Mouse (Mus musculus) liver, embryonic 13.5 days (tissue): ENCODE measurements around the gene Arhgef6. TPM values are rescaled to one million over a fixed set of nuclear protein-coding genes. Genes with fewer than 3 reads are reported as not detected.

Experiments used
- ATAC-seq: fragments of 200-750 bp; cut with Nextera tagmentation; 2 replicates; pipeline ENCODE4 v1.8.0; 2017; ENCODE audit warnings: low read depth, mild to moderate bottlenecking, moderate number of reproducible peaks, moderate library complexity
- DNase-seq: peaks from one replicate; pipeline ENCODE4 v3.0.0; 2022
- H3K27ac ChIP-seq: fragments of 300-500 bp; sonication (generic); 2 replicates; pipeline ENCODE4 v1.5.1; 2015; ENCODE audit warnings: moderate library complexity, mild to moderate bottlenecking, inconsistent platforms
- H3K27me3 ChIP-seq: fragments of 300-500 bp; sonication (generic); 2 replicates; pipeline ENCODE4 v1.6.1; 2015; ENCODE audit warnings: mild to moderate bottlenecking, inconsistent platforms
- H3K36me3 ChIP-seq: fragments of 300-500 bp; sonication (generic); 2 replicates; pipeline ENCODE4 v1.6.1; 2015; ENCODE audit warnings: mild to moderate bottlenecking, inconsistent platforms
- H3K4me1 ChIP-seq: fragments of 300-500 bp; sonication (generic); replicated peaks from 2 replicates; pipeline ENCODE4 v1.6.1; 2015; ENCODE audit warnings: inconsistent platforms
- H3K4me2 ChIP-seq: fragments of 300-500 bp; sonication (generic); 2 replicates; pipeline ENCODE4 v1.6.1; 2015; ENCODE audit warnings: inconsistent platforms, mild to moderate bottlenecking, moderate library complexity
- H3K4me3 ChIP-seq: fragments of 300-500 bp; sonication (generic); replicated peaks from 2 replicates; pipeline ENCODE4 v1.5.1; 2015; ENCODE audit warnings: mild to moderate bottlenecking, inconsistent platforms
- H3K9ac ChIP-seq: fragments of 300-500 bp; sonication (generic); 2 replicates; pipeline ENCODE4 v1.6.1; 2015; ENCODE audit warnings: mild to moderate bottlenecking, inconsistent platforms
- H3K9me3 ChIP-seq: fragments of 300-500 bp; sonication (generic); replicated peaks from 2 replicates; pipeline ENCODE4 v1.6.1; 2016; ENCODE audit warnings: inconsistent platforms
- WGBS: fragments of 180-500 bp; shearing (Covaris S2); methylation state at CpG from one replicate; pipeline ENCODE4 v1.1.7; 2015; ENCODE audit not compliant: insufficient replicate concordance; 5-methylcytosine and 5-hydroxymethylcytosine counted together
- polyA plus RNA-seq: library from polyadenylated mRNA; unstranded; fragments of >200 nt; fragmentation: Nextera tagmentation; extraction: Ambion mirVana; gene quantifications from 2 replicates; pipeline ENCODE4 v1.2.1, GENCODE M21; 2015

The Arhgef6 gene
- polyA plus RNA-seq, 1 experiment from 2014 or later, result 3.3 TPM

DNA sequence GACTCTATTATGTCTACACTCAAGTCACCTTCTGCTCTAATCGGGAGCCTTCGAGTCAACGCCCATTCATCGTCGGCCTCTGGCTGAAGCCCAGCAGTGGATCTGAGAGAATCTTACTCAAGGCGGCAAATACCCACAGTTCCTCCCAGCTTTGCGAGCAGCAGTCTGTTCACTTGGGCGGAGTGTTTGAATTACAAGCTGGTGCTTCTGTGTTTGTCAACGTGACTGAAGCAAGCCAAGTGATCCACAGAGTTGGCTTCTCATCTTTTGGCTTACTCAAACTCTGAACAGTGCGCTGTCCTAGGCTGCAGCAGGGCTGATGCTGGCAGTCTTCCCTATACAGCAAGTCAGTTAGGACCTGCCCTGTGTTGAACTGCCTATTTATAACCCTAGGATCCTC lies 115.2 kb downstream of the Arhgef6 start:
- DNase-seq (no peak), ATAC-seq (no peak)
- Histone ChIP-seq H3K36me3 (no peaks in the 10 kb centered on the region), H3K4me1 (no peaks in the 10 kb centered on the region), H3K9me3 (no peaks in the 10 kb centered on the region), H3K9ac (no peak overlapping the region), H3K4me2 (no peak overlapping the region), H3K4me3 (no peak overlapping the region), H3K27ac (no peak overlapping the region), H3K27me3 (no peaks in the 10 kb centered on the region)
- WGBS, result 78% methylated on average over 10 of the region's 10 CpGs

DNA sequence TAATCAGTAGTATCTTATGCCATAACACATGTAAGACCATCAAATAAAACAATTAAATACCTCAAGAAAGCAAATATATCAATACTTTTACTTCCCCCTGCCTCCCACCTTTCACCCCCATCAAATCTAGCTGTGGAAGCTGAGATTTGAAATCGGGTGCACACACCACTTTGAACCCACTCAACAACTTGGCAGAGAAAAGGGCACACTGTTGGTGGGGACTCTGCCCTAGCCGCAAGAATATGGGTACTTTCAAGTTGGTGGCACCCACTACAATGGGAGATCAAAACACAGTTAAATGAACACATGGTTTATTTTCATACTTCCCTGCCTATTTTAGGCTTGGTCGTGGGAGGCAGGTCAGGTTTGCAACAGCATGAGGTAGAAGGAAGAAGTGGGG lies 116.6 kb downstream of the Arhgef6 start:
- WGBS, result 57% methylated on average over 3 of the region's 3 CpGs
- Histone ChIP-seq H3K9ac (no peak overlapping the region), H3K36me3 (no peaks in the 10 kb centered on the region), H3K9me3 (no peaks in the 10 kb centered on the region), H3K4me1 (no peaks in the 10 kb centered on the region), H3K27me3 (no peaks in the 10 kb centered on the region), H3K4me3 (no peak overlapping the region), H3K27ac (no peak overlapping the region), H3K4me2 (no peak overlapping the region)
- ATAC-seq, result no peak
- DNase-seq, result no peak

DNA sequence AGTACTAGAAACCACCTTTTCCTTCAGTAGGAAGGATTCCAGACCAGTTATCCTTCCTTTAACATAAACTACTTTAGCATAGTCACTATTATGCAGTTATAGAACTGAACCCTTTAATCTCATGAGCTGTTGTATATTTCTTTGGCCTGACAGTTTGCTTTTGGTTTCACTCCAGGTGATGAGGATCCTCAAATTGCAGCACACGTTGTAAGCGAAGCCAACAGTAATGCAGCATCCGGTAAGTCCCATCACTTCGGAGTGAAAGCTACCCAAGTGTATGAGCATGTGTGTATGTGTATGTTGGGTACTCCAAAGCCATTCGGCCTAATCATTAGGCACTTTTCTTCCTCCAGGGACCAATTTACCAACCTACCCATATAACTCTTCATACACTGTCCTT lies 119.0 kb downstream of the Arhgef6 start:
- H3K9me3 ChIP-seq, result no peaks in the 10 kb centered on the region
- no peak overlapping the region for H3K9ac ChIP-seq
- no peak overlapping the region for H3K4me2 ChIP-seq
- H3K36me3 ChIP-seq, result no peaks in the 10 kb centered on the region
- ATAC-seq (no peak), DNase-seq (no peak)
- WGBS, result 77% methylated on average over 5 of the region's 5 CpGs
- H3K4me3 ChIP-seq, result no peak overlapping the region
- H3K27ac ChIP-seq, result no peak overlapping the region
- H3K27me3 ChIP-seq, result no peaks in the 10 kb centered on the region
- no peaks in the 10 kb centered on the region for H3K4me1 ChIP-seq

DNA sequence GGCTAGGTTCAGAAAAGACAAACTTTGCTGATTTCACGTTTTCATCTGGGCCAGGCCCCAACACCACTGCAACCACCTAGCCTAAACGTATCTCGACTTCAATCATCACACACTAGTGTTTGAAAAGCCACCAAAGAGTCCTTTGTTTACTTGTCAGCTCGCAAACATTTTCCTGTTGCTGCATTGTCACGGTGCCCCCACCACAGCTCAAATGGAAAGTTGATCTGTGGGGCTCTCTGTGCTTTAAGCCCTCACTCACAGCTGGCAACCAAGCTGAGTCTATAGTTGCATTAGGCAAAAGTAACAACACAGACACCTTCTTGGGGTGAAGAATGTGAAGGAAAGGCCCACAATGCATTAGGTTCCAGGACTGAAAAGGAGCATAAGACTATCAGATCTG lies 122.3 kb downstream of the Arhgef6 start:
- H3K27me3 ChIP-seq, result no peaks in the 10 kb centered on the region
- no peak overlapping the region for H3K9ac ChIP-seq
- 45% methylated on average over 5 of the region's 5 CpGs for WGBS
- DNase-seq, result no peak
- no peaks in the 10 kb centered on the region for H3K36me3 ChIP-seq
- no peak overlapping the region for H3K27ac ChIP-seq
- no peak overlapping the region for H3K4me3 ChIP-seq
- H3K4me1 ChIP-seq, result no peaks in the 10 kb centered on the region
- no peak overlapping the region for H3K4me2 ChIP-seq
- no peaks in the 10 kb centered on the region for H3K9me3 ChIP-seq
- ATAC-seq, result no peak

DNA sequence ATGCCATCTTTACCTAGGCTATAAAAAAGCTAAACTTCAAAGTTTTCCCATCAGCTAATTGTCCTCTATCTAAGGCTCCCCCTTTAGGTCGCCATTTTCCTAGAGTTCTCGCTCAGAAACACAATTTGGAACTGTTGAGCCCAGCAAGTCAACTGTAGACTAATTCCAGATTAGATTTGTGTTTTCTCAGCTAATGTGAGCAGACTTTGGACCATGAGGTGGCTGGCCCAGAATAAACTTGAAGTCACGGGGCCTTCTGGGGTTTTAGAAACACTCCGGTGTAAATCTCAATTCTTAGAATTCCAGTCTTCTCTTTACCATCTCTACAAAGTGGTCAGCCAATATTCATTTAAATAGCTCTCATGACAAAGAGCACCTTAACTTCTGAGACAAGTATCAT lies 123.0 kb downstream of the Arhgef6 start:
- H3K9me3 ChIP-seq, result no peaks in the 10 kb centered on the region
- H3K4me3 ChIP-seq, result no peak overlapping the region
- no peak for ATAC-seq
- no peaks in the 10 kb centered on the region for H3K27me3 ChIP-seq
- WGBS, result 65% methylated on average over 4 of the region's 4 CpGs
- H3K9ac ChIP-seq, result no peak overlapping the region
- DNase-seq, result no peak
- no peaks in the 10 kb centered on the region for H3K4me1 ChIP-seq
- H3K27ac ChIP-seq, result no peak overlapping the region
- H3K36me3 ChIP-seq, result no peaks in the 10 kb centered on the region
- no peak overlapping the region for H3K4me2 ChIP-seq

DNA sequence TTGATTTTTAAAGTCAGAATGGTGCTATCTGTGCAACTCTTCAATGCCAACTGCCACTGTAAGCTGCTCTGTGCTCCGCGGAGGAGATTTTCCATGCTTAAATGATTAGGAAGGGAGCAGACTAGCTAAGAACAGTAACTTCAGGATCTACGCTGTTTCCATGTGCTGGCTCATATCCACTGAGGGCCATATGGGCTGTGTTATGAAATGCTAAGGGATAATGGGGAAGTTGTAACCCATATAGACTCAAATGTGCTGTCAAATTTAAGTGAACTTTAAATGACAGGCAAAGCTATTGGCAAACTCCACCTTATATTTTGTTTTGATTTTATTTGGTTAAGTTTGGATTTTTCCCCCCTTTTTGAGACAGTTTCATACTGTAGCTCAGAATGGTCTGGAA lies 125.7 kb downstream of the Arhgef6 start:
- Histone ChIP-seq H3K27ac (no peak overlapping the region), H3K27me3 (no peaks in the 10 kb centered on the region), H3K4me2 (no peak overlapping the region), H3K4me1 (no peaks in the 10 kb centered on the region), H3K36me3 (no peaks in the 10 kb centered on the region), H3K4me3 (no peak overlapping the region), H3K9ac (no peak overlapping the region), H3K9me3 (no peaks in the 10 kb centered on the region)
- DNase-seq, result no peak
- WGBS, result 71% methylated on average over 3 of the region's 3 CpGs
- ATAC-seq, result no peak

DNA sequence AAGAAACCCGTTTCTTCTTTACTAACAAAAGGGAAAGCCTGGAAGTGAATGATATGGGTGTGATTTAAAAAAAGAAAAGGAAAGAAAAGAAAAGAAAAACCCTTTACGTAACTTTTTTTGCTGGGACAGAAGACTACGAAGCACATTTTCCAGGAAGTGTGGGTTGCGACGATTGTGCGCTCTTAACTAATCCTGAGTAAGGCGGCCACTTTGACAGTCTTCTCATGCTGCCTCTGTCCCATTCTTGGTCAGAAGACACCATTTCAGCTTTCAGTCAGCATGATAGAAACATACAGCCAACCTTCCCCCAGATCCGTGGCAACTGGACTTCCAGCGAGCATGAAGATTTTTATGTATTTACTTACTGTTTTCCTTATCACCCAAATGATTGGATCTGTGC lies 126.7 kb downstream of the Arhgef6 start, which contains the start of gene Cd40lg:
Gene Cd40lg, plus strand, starts transcription at position 268 of the 400 bp plus-strand sequence.
- ATAC-seq (no peak), DNase-seq (no peak)
- no peaks in the 10 kb centered on the region for H3K4me1 ChIP-seq
- H3K4me2 ChIP-seq, result no peak within 1 kb of the TSS
- H3K27me3 ChIP-seq, result no peaks in the 10 kb centered on the region
- H3K4me3 ChIP-seq, result no peak within 1 kb of the TSS
- WGBS, result 72% methylated on average over 9 of the region's 9 CpGs
- H3K27ac ChIP-seq, result no peak within 1 kb of the TSS
- H3K36me3 ChIP-seq, result no peaks in the 10 kb centered on the region
- H3K9me3 ChIP-seq, result no peaks in the 10 kb centered on the region
- no peak within 1 kb of the TSS for H3K9ac ChIP-seq

DNA sequence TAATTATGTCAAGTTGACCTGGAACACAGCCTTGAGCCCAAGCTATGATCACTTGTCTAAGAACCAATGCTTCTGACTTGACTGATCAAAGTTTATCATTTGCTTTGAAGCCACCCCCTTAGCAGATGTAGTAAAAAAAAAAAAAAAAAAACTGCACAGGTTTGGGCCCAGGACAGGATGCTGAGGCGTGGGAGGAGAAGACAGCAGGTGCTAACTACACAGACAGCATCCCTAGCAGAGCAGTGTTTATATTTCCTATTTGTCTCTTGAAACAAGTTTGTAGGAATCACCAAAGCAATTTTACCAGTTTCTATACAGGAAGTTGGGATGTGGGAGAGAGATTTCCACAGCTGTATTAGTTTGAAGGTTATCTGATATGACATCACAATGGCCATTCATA lies 127.9 kb downstream of the Arhgef6 start:
- H3K9ac ChIP-seq, result no peak overlapping the region
- DNase-seq (no peak), ATAC-seq (no peak)
- H3K9me3 ChIP-seq, result no peaks in the 10 kb centered on the region
- no peak overlapping the region for H3K4me3 ChIP-seq
- no peaks in the 10 kb centered on the region for H3K4me1 ChIP-seq
- H3K4me2 ChIP-seq, result no peak overlapping the region
- 69% methylated on average over 1 of the region's 1 CpGs for WGBS
- no peaks in the 10 kb centered on the region for H3K27me3 ChIP-seq
- no peak overlapping the region for H3K27ac ChIP-seq
- no peaks in the 10 kb centered on the region for H3K36me3 ChIP-seq

DNA sequence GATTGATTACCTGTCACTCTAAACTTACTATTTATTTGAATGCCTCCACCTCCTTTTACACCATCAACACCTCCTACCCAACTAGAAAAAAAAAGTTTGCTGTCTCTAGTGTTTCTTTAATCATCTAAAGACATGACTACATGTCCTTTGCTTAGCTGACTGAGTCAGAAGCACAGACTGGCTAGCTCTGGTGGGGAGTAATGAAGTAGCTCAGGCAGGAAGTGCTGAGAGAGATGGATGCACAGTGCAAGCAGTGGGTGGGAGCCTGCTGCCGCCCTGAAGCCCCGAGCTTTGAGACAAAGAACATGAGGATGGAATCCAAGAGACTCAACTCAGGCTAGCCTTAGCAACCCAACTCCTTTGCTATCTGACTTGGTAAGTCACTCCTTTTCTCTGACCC lies 138.1 kb downstream of the Arhgef6 start:
- Histone ChIP-seq H3K4me3 (no peak overlapping the region), H3K36me3 (no peaks in the 10 kb centered on the region), H3K4me1 (no peaks in the 10 kb centered on the region), H3K4me2 (no peak overlapping the region), H3K9me3 (no peaks in the 10 kb centered on the region), H3K27ac (no peak overlapping the region), H3K9ac (no peak overlapping the region), H3K27me3 (no peaks in the 10 kb centered on the region)
- WGBS, result 46% methylated on average over 2 of the region's 2 CpGs
- ATAC-seq (no peak), DNase-seq (no peak)

DNA sequence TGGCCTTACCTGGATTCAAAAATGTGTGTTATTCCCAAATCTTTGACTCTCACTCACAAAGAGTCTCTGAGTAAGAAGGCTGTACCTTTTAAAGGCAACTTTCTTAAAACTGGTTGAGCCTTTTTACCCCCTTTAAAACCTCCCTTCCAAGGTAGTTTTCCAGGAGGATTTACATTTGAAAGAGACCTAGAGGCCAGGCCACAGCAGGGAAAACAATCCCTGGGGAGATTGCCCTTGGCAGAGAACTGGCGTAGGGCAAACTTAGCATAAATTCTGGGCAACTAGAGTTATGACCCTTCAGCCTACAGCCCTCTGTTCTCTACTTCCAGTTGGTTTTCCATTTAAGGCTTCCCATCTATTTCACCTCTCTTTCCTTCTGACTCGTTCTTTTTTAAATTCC lies 140.5 kb downstream of the Arhgef6 start:
- no peak overlapping the region for H3K4me3 ChIP-seq
- 26% methylated on average over 2 of the region's 2 CpGs for WGBS
- H3K36me3 ChIP-seq, result no peaks in the 10 kb centered on the region
- no peaks in the 10 kb centered on the region for H3K4me1 ChIP-seq
- H3K9me3 ChIP-seq, result no peaks in the 10 kb centered on the region
- no peak overlapping the region for H3K27ac ChIP-seq
- no peak for ATAC-seq
- no peak for DNase-seq
- H3K27me3 ChIP-seq, result no peaks in the 10 kb centered on the region
- H3K9ac ChIP-seq, result no peak overlapping the region
- H3K4me2 ChIP-seq, result no peak overlapping the region

DNA sequence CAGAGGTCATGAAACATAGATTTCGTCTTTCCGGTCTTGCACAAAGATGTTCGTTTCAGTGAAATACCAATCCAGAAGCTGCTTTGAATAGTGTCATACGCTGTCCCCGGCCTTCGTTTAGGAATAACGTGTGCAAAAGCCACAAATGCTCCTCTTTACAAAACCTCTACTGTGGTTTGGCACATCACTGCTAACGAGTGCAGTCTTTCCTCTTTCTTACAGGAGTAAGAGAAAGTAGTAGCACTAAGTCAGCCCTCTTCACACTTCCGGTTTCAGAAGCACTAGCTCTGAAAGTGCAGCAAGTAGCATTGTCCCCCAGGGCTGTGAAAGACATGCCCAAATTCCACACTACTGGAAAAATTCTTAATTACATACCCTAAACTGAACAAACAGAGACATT lies 142.2 kb downstream of the Arhgef6 start:
- Histone ChIP-seq H3K4me3 (no peak overlapping the region), H3K9me3 (no peaks in the 10 kb centered on the region), H3K27me3 (no peaks in the 10 kb centered on the region), H3K27ac (no peak overlapping the region), H3K4me1 (no peaks in the 10 kb centered on the region), H3K4me2 (no peak overlapping the region), H3K36me3 (no peaks in the 10 kb centered on the region), H3K9ac (no peak overlapping the region)
- ATAC-seq (no peak), DNase-seq (no peak)
- WGBS, result 47% methylated on average over 9 of the region's 9 CpGs

DNA sequence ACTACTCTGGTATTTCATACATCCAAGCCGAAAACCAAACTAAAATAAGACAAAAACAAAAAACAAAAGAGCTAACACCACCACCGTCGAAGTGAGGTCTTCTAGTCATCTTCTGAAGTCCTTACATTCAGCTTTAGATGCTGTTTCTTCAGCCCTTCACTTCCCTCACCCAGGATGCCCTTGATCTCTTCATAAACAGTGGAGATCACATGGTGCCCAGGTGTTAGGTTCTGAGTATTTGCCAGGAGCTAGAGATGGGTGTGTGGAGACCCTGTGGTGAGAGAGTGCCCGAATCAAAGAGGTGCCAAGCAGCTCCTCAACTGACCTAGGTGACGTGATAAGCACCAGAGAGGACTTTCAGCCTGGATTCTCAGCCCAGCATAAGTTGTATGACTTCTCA lies 149.2 kb downstream of the Arhgef6 start:
- no peaks in the 10 kb centered on the region for H3K27me3 ChIP-seq
- H3K4me3 ChIP-seq, result no peak overlapping the region
- DNase-seq (no peak), ATAC-seq (no peak)
- no peaks in the 10 kb centered on the region for H3K4me1 ChIP-seq
- 60% methylated on average over 5 of the region's 5 CpGs for WGBS
- H3K9me3 ChIP-seq, result no peaks in the 10 kb centered on the region
- no peak overlapping the region for H3K4me2 ChIP-seq
- H3K9ac ChIP-seq, result no peak overlapping the region
- no peaks in the 10 kb centered on the region for H3K36me3 ChIP-seq
- H3K27ac ChIP-seq, result no peak overlapping the region

DNA sequence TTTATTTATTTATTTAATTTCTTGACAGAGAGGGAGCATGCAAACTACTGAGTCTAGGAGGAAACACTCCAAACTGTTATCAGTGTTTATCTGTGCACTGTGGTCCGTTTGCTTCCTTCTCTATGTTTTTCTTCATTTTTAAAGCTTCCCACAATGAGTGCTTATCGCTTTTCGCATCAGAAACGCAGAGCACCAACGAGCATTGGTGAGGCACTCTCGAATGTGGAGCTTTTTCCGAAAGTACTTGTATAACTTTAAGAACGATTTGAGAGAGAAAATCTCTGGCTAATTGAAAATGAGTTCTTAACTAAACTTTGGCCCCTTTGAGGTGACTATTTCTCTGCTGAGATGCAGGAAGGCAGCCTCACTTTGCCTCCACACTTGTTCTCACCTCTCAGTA lies 151.2 kb downstream of the Arhgef6 start:
- H3K27ac ChIP-seq, result no peak overlapping the region
- no peak overlapping the region for H3K9ac ChIP-seq
- H3K27me3 ChIP-seq, result no peaks in the 10 kb centered on the region
- no peak overlapping the region for H3K4me2 ChIP-seq
- no peaks in the 10 kb centered on the region for H3K36me3 ChIP-seq
- H3K4me3 ChIP-seq, result no peak overlapping the region
- no peaks in the 10 kb centered on the region for H3K9me3 ChIP-seq
- WGBS, result 32% methylated on average over 8 of the region's 8 CpGs
- DNase-seq, result no peak
- no peaks in the 10 kb centered on the region for H3K4me1 ChIP-seq
- no peak for ATAC-seq
